Mouse (Mus musculus): ENCODE data around the gene Rbmxl1.

GRCm38 (mm10) chr8:78510926-78511325 lies 2.2 kb upstream of the Rbmxl1 start:
- TF ChIP-seq CTCF (IDR thresholded peaks at IDR 0.05; ENCODE audit: extremely low read depth, insufficient read depth, low read length) (no peak), POLR2A (IDR thresholded peaks at IDR 0.05; ENCODE audit: extremely low read depth, insufficient read depth, low read length) (no peak)
